Mouse (Mus musculus): ENCODE measurements around the gene Fut2.
"Not testable (repeated sequence)": the region's sequence is repeated elsewhere in the genome, so short reads cannot be mapped to it uniquely, and the experiment has no call there.

The Fut2 gene

GRCm38 (mm10) chr7:45677627-45678295 lies 11.6 kb upstream of the Fut2 start:
- no peak for DNase-seq (ENCODE audit: extremely low spot score, low spot score)

GRCm38 (mm10) chr7:45668921-45669320 lies 2.7 kb upstream of the Fut2 start:
- DNase-seq (ENCODE audit: extremely low spot score, low spot score): no peak

- no peak for DNase-seq (ENCODE audit: extremely low spot score, low spot score)
These were observed 1.6 kb upstream of the Fut2 start for GRCm38 (mm10) chr7:45667761-45668160.

GRCm38 (mm10) chr7:45665303-45666138 lies 673 bp downstream of the Fut2 start:
- DNase-seq (ENCODE audit: extremely low spot score, low spot score): no peak

DNA sequence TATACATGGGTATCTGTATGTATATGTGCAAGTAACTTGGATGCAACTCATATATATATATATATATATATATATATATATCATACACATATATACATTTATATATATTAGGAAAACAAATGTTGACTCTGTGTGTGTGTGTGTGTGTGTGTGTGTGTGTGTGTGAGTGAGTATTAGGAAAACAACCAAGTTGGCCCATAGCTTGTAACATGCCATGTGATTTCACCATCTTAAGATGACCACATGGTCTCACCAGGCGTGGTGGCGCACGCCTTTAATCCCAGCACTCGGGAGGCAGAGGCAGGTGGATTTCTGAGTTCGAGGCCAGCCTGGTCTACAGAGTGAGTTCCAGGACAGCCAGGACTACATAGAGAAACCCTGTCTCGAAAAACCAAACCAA lies 4.5 kb downstream of the Fut2 start:
- DNase-seq (ENCODE audit: extremely low spot score, low spot score): not testable (repeated sequence)

- no peak for DNase-seq (ENCODE audit: extremely low spot score, low spot score)
These were observed 5.3 kb downstream of the Fut2 start for GRCm38 (mm10) chr7:45660746-45661478.

GRCm38 (mm10) chr7:45654424-45655047 lies 11.7 kb downstream of the Fut2 start:
- DNase-seq (ENCODE audit: extremely low spot score, low spot score): no peak

- not testable (repeated sequence) for DNase-seq (ENCODE audit: extremely low spot score, low spot score)
These were observed 15.7 kb downstream of the Fut2 start for GRCm38 (mm10) chr7:45650484-45650883.

DNA sequence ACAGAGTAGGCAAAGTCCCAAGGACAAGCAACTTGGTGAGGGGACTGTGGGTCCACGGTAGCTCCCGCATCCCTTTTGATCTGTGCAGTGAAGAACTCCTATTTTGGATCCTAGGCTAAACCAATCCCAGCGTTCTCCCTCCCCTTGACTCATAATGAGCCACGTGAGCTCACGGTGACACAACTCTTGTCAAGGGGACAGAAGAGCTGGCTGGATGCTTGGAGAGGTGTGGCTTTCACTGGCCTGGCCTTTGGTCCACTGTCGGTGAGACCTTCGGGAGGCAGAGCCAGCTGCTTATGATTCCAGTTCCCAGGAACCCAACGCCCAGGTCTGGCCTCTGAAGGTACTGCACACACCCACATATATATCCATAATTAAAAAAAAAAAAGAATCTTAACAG lies 16.8 kb downstream of the Fut2 start:
- DNase-seq (ENCODE audit: extremely low spot score, low spot score): no peak

GRCm38 (mm10) chr7:45646671-45647070 lies 19.5 kb downstream of the Fut2 start:
- DNase-seq (ENCODE audit: extremely low spot score, low spot score): no peak

GRCm38 (mm10) chr7:45645591-45645971 lies 20.6 kb downstream of the Fut2 start:
- no peak for DNase-seq (ENCODE audit: extremely low spot score, low spot score)

GRCm38 (mm10) chr7:45644872-45645590 lies 21.2 kb downstream of the Fut2 start:
- no peak for DNase-seq (ENCODE audit: extremely low spot score, low spot score)

DNA sequence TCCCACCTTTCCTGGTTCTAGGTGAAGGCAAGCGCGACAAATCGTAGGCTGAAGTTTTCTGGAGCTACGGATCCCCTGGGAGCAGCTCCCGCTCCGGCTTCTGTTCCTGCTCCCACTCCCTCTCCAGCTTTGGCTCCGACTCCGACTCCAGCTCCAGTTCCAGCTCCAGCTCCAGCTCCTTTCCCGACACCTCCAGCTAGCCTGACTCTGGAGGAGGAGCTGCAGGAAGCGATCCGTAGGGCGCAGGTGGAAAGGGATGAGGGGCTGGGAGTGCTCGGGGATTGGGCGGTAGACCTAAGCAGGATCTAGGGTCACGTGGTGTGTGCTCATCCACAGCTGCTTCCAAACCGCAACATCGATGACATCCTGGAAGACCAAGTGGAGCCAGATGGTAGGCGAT lies 22.0 kb downstream of the Fut2 start:
- peak; percentile 59 for DNase-seq (ENCODE audit: extremely low spot score, low spot score)

DNA sequence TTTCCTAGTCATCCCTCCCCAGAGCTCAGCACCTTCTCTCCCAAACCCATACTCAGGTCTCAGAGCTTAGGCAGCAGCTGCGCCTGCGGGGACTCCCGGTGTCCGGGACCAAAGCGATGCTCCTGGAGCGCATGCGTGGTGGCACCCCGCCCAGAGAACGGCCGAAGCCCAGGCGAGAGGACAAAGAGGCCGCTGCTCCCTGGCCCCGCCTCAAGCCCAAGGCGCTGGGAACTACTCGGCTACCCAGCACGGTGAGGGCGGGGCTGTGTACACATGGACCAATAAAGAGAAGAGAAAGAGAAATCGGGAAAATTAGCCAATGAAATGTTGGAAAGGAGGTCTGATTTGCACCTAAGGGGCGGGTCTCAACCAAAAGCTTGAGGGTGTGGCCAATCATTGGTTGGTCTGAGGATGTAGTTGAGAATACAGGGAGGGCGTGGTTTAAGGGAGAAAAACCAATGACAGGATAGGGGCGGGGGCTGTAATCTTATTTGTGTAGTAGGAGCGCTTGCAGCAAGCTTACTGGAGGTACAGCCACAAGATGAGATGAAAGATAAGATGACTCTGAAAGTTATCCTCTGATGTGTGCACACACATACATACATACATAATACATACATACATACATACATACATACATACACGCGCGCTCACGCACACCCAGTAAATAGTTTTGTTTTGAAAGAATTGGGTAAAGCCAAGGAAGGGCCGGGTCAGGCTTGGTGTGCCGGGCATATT lies 22.6 kb downstream of the Fut2 start:
- peak; percentile 96 for DNase-seq (ENCODE audit: extremely low spot score, low spot score)

- no peak for DNase-seq (ENCODE audit: extremely low spot score, low spot score)
These were observed 23.5 kb downstream of the Fut2 start for GRCm38 (mm10) chr7:45642503-45643255.

DNA sequence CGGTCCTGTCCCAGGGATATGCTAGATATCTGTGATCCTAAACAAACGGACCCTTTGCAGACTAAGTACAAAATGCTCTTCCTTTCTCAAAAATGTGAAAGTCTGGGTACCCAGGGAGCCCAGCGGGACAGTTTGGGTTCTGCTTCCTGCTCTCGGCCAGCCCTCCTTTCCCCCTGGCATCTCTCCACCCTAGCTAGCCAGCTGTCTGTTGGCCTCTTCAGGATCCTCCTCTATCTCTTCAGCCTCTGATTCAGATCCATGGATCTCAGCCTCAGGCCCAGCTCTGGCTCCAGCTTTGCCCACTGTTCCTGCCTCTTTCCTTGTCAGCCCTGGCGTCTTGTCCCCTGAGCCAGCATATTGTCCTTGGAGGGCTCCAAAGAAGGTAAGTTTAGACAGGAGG lies 24.1 kb downstream of the Fut2 start:
- no peak for DNase-seq (ENCODE audit: extremely low spot score, low spot score)

DNA sequence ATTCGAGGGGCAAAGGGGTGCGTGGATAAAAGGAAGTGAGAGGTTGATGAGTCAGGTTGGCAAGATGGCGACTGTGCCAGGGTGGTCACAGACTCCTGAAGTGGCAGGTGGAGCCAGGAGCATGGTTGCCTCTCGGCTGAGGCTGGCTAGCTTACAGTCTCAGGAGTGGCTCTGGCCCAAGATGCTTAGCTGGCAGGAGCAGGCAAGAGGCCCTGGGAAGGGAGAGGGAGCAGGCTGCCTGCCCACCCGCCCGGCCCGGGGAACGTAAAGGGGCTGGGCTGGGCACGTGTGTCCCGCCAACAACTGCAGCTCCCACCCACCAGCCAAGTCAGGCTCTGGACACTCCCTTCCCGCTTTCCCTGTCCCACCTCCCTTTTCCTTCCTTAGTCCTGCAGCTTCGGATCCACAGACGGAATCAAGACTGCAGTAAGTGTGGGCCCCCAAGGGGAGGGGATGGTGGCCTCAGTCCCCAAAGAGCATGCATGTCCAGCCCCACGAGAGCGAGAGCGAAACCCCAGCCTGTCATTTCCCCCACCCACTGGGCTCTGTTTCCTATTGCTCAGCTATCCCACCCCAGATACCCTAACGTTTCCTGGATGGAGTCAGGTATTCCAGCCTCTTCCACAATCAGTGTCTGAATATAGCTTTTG lies 24.7 kb downstream of the Fut2 start:
- no peak for DNase-seq (ENCODE audit: extremely low spot score, low spot score)

GRCm38 (mm10) chr7:45640191-45640957 lies 25.8 kb downstream of the Fut2 start:
- DNase-seq (ENCODE audit: extremely low spot score, low spot score): no peak

Data from neural tube, embryonic 10.5 days (tissue).